Mouse (Mus musculus) kidney, adult 2 months (tissue): Measurements from ENCODE around the gene Tapbpl.

Source experiments
- CTCF ChIP-seq: fragments of 200-500 bp; conservative IDR thresholded peaks from 2 replicates; pipeline ENCODE4 v1.5.1; 2011; ENCODE audit warnings: low read depth, mild to moderate bottlenecking, control low read depth, low read length, moderate library complexity, mixed read lengths; ENCODE audit not compliant: insufficient read depth, insufficient read length
- POLR2A ChIP-seq: fragments of 200-500 bp; IDR thresholded peaks from one replicate; pipeline ENCODE4 v1.6.1; 2011; ENCODE audit warnings: low read depth, low read length, control low read depth

DNA sequence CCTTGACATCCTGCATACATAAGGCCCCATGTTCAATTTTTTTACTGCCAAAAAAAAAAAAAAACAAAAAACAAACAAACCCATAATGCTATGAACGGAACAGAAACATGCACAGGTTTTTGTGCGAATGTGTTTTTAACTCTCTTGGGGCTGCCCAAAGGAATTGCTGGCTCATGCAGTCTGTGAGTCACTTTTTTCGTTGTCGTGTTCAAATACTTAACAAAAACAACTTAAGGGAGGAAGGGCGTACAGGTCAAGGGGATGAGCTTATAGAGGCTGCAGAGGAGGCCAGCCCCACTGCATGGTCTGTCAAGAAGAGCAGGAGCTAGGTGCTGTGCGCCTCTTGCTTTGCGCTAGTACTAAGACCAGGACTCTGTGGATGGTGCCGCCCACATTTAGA, 21.1 kb upstream of the Tapbpl start:
- TF ChIP-seq CTCF (no peak), POLR2A (no peak)
